Mouse (Mus musculus): ENCODE results near the gene Hoxd11. TPM values are rescaled to one million over a fixed set of nuclear protein-coding genes. Genes with fewer than 3 reads are reported as not detected.

Gene Hoxd11
- polyA plus RNA-seq, 1 experiment: not detected

DNA sequence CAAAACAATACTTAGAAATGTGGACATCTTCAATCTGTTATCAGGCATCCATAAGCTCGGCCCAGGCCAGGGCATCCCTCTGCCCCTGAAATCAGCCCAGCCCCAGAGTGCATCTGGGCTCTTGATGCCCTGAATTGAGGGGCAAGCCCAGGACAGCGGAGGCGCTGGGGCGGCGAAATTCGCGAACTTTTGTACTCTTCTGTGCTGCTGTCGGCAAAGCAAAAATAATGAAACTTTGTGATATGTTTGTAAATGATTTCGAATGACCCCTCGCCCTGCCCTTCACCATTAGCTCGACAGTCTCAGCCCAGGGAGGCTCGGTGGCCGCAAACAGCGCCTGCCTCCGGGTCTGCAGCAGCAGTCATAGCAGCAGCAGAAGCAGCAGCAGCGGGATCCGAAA, 45.8 kb downstream of the Hoxd11 start:
- H3K36me3 ChIP-seq (ENCODE audit: control insufficient read depth, insufficient read depth, low read length): no peaks in the 10 kb centered on the region
- TF ChIP-seq CTCF (IDR thresholded peaks at IDR 0.05; ENCODE audit: control insufficient read depth, insufficient read depth, insufficient replicate concordance, low read depth, low read length): no peak
- TF ChIP-seq POLR2A (IDR thresholded peaks at IDR 0.05; ENCODE audit: control insufficient read depth, low read depth, low read length): no peak
- no peak overlapping the region for H3K27ac ChIP-seq (ENCODE audit: control insufficient read depth, insufficient read depth, low read depth, low read length)
- peaks cover 9% of the 10 kb centered on the region for H3K4me1 ChIP-seq (ENCODE audit: control insufficient read depth, insufficient read depth, low read length)
- no peaks in the 10 kb centered on the region for H3K27me3 ChIP-seq (ENCODE audit: control insufficient read depth, insufficient read depth, low read length)
- H3K4me3 ChIP-seq (ENCODE audit: control insufficient read depth, low read depth, low read length): no peak overlapping the region

DNA sequence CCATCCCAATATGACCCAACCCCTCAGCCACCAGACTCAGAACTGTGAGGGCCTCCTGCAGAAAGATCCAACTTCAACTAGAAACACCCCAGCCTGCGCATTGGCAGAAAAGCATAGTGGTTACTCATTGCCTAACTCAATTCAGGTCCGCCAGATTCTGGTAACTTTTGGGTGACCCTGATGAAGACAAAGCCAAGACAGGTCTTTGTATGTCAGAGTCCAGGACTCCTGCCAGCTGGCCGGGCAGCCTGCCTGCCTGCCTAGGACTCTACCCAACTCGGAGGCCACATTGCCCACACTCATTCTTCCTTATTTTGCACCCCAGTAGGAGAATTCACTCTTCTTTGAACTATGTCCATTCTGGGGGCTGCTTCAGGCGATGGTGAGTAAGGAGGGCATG, 47.2 kb downstream of the Hoxd11 start, which contains the start of gene Gm28230:
TSS of gene Gm28230 (plus strand) at position 178 of the 400 bp plus-strand sequence.
- Histone ChIP-seq H3K4me3 (ENCODE audit: control insufficient read depth, low read depth, low read length) (no peak within 1 kb of the TSS), H3K27ac (ENCODE audit: control insufficient read depth, insufficient read depth, low read depth, low read length) (no peak within 1 kb of the TSS), H3K4me1 (ENCODE audit: control insufficient read depth, insufficient read depth, low read length) (peaks cover 9% of the 10 kb centered on the region), H3K36me3 (ENCODE audit: control insufficient read depth, insufficient read depth, low read length) (no peaks in the 10 kb centered on the region), H3K27me3 (ENCODE audit: control insufficient read depth, insufficient read depth, low read length) (no peaks in the 10 kb centered on the region)
- TF ChIP-seq POLR2A (IDR thresholded peaks at IDR 0.05; ENCODE audit: control insufficient read depth, low read depth, low read length): no peak
- TF ChIP-seq CTCF (IDR thresholded peaks at IDR 0.05; ENCODE audit: control insufficient read depth, insufficient read depth, insufficient replicate concordance, low read depth, low read length): no peak

DNA sequence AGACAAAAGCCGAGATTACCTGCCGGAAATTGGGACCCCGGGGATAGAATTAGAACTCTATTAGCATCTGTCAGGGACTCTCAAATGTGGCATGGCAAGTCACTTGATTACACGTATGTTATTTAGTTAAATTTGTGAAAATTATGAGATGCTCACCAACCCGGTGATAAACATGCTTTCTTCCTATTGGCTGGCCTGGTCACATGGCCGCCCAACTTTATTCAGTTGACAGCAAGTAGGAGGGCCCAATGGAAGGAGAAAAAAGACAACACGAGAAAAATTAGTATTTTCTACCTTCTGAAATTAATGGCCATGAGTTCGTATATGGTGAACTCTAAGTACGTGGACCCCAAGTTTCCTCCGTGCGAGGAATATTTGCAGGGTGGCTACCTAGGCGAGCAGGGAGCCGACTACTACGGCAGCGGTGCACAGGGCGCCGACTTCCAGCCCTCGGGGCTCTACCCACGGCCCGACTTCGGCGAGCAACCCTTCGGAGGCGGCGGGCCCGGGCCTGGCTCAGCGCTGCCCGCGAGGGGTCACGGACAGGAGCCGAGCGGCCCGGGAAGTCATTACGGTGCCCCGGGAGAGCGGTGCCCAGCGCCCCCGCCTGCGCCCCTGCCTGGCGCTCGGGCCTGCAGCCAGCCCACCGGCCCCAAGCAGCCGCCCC, 47.7 kb downstream of the Hoxd11 start:
- TF ChIP-seq CTCF (IDR thresholded peaks at IDR 0.05; ENCODE audit: control insufficient read depth, insufficient read depth, insufficient replicate concordance, low read depth, low read length) (no peak), POLR2A (IDR thresholded peaks at IDR 0.05; ENCODE audit: control insufficient read depth, low read depth, low read length) (no peak)
- no peaks in the 10 kb centered on the region for H3K27me3 ChIP-seq (ENCODE audit: control insufficient read depth, insufficient read depth, low read length)
- no peak overlapping the region for H3K4me3 ChIP-seq (ENCODE audit: control insufficient read depth, low read depth, low read length)
- H3K36me3 ChIP-seq (ENCODE audit: control insufficient read depth, insufficient read depth, low read length): no peaks in the 10 kb centered on the region
- peaks cover 9% of the 10 kb centered on the region for H3K4me1 ChIP-seq (ENCODE audit: control insufficient read depth, insufficient read depth, low read length)
- H3K27ac ChIP-seq (ENCODE audit: control insufficient read depth, insufficient read depth, low read depth, low read length): no peak overlapping the region

DNA sequence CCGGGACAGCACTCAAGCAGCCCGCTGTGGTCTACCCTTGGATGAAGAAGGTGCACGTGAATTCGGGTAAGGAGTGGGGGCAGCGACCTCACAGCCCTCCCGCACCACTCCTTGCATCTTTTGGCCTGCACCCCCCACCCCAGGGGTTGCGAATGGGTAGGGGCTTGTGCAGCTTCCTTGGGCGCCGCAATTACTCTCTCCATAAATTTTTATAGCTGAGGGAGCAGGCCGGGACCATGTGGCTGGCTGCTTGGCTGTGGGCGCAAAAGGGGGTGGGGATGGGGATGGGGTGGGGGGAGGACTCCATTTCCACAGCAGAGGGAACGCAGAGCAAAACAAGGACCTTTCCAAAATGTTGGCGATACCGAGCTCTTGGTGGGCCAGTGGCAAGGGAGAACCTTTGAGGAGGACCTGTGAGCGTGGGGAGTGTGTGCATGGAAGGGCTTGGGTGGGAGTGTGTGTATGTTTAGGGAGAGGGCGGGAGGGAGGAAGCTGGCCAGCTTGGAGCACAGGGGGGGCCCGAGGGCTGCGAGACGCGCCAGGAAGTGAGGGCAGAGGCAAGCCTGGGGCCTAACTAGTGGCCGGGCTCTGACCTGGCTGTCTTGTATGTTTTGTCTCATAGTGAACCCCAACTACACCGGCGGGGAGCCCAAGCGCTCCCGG, 48.4 kb downstream of the Hoxd11 start:
- H3K4me1 ChIP-seq (ENCODE audit: control insufficient read depth, insufficient read depth, low read length): peaks cover 8% of the 10 kb centered on the region
- TF ChIP-seq CTCF (IDR thresholded peaks at IDR 0.05; ENCODE audit: control insufficient read depth, insufficient read depth, insufficient replicate concordance, low read depth, low read length) (no peak), POLR2A (IDR thresholded peaks at IDR 0.05; ENCODE audit: control insufficient read depth, low read depth, low read length) (no peak)
- no peaks in the 10 kb centered on the region for H3K36me3 ChIP-seq (ENCODE audit: control insufficient read depth, insufficient read depth, low read length)
- H3K4me3 ChIP-seq (ENCODE audit: control insufficient read depth, low read depth, low read length): no peak overlapping the region
- H3K27me3 ChIP-seq (ENCODE audit: control insufficient read depth, insufficient read depth, low read length): no peaks in the 10 kb centered on the region
- no peak overlapping the region for H3K27ac ChIP-seq (ENCODE audit: control insufficient read depth, insufficient read depth, low read depth, low read length)

DNA sequence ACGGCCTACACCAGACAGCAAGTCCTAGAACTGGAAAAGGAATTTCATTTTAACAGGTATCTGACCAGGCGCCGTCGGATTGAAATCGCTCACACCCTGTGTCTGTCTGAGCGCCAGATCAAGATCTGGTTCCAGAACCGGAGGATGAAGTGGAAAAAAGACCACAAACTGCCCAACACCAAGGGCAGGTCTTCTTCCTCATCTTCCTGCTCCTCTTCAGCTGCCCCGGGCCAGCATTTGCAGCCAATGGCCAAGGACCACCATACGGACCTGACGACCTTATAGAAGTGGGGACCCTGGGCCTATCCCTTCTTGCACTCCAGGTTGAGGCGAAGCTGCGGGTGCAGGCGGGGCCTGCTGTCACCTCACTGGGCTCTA, 48.9 kb downstream of the Hoxd11 start:
- Histone ChIP-seq H3K36me3 (ENCODE audit: control insufficient read depth, insufficient read depth, low read length) (no peaks in the 10 kb centered on the region), H3K4me1 (ENCODE audit: control insufficient read depth, insufficient read depth, low read length) (peaks cover 5% of the 10 kb centered on the region), H3K4me3 (ENCODE audit: control insufficient read depth, low read depth, low read length) (no peak overlapping the region), H3K27ac (ENCODE audit: control insufficient read depth, insufficient read depth, low read depth, low read length) (no peak overlapping the region), H3K27me3 (ENCODE audit: control insufficient read depth, insufficient read depth, low read length) (no peaks in the 10 kb centered on the region; the same call in 1 of the 2 replicates)
- TF ChIP-seq CTCF (IDR thresholded peaks at IDR 0.05; ENCODE audit: control insufficient read depth, insufficient read depth, insufficient replicate concordance, low read depth, low read length): no peak
- TF ChIP-seq POLR2A (IDR thresholded peaks at IDR 0.05; ENCODE audit: control insufficient read depth, low read depth, low read length): no peak

DNA sequence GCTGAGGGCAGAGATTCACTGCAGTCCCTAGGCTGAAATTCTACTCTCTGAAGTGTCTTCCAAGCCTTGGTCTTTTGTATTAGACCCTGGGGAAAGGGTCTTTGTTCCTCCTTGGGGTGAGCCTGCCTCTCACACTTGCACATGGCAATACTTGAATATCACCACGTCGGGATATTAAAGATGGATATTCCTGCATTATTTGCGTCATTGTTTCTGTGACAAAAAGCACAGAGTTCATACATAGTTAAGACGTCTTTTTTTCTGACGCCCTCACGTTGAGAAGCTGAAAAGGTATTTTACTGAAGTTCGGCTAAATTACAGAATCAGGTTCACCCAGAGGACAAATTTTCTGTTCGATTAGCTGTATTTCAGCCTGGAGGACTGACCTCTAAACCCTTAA, 51.0 kb downstream of the Hoxd11 start:
- Histone ChIP-seq H3K27me3 (ENCODE audit: control insufficient read depth, insufficient read depth, low read length) (peaks cover 6% of the 10 kb centered on the region), H3K4me1 (ENCODE audit: control insufficient read depth, insufficient read depth, low read length) (peaks cover under 1% of the 10 kb centered on the region; the same call in 1 of the 2 replicates)
- TF ChIP-seq POLR2A (IDR thresholded peaks at IDR 0.05; ENCODE audit: control insufficient read depth, low read depth, low read length) (no peak), CTCF (IDR thresholded peaks at IDR 0.05; ENCODE audit: control insufficient read depth, insufficient read depth, insufficient replicate concordance, low read depth, low read length) (no peak)

DNA sequence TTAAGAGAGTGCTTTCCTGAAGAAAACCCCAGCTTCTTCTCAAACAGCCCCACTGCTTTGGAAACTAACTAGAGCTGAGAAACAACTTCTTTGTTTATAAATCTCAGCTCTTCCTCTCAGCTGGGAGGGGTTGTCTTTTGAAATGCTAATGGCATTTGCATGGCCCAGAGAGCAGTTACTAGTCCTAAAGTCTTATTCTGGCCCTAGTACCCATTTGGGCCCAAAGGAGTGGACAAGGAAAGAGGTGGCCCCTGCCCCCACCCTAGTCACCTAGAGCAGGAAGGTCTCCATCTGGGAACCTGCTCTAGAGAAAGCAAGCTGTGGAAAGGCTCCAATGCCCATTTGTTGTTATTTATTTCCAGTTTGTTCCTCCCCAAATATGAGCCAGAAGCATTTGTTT, 51.7 kb downstream of the Hoxd11 start:
- no peaks in the 10 kb centered on the region for H3K36me3 ChIP-seq (ENCODE audit: control insufficient read depth, insufficient read depth, low read length)
- H3K27ac ChIP-seq (ENCODE audit: control insufficient read depth, insufficient read depth, low read depth, low read length): no peak overlapping the region
- no peak overlapping the region for H3K4me3 ChIP-seq (ENCODE audit: control insufficient read depth, low read depth, low read length)
- H3K27me3 ChIP-seq (ENCODE audit: control insufficient read depth, insufficient read depth, low read length): peaks cover 8% of the 10 kb centered on the region
- TF ChIP-seq CTCF (IDR thresholded peaks at IDR 0.05; ENCODE audit: control insufficient read depth, insufficient read depth, insufficient replicate concordance, low read depth, low read length): no peak
- no peak for TF ChIP-seq POLR2A (IDR thresholded peaks at IDR 0.05; ENCODE audit: control insufficient read depth, low read depth, low read length)
- H3K4me1 ChIP-seq (ENCODE audit: control insufficient read depth, insufficient read depth, low read length): no peaks in the 10 kb centered on the region; the same call in 1 of the 2 replicates

More for the DNA sequence above, 51.0 kb downstream of the Hoxd11 start:
- no peak overlapping the region for H3K27ac ChIP-seq (ENCODE audit: control insufficient read depth, insufficient read depth, low read depth, low read length)
- no peaks in the 10 kb centered on the region for H3K36me3 ChIP-seq (ENCODE audit: control insufficient read depth, insufficient read depth, low read length)
- no peak overlapping the region for H3K4me3 ChIP-seq (ENCODE audit: control insufficient read depth, low read depth, low read length)
